Mouse (Mus musculus): ENCODE results near the gene Serpina1c.
"Not testable (repeated sequence)": the region's sequence is repeated elsewhere in the genome, so short reads cannot be mapped to it uniquely, and the experiment has no call there.

Gene Serpina1c

DNA sequence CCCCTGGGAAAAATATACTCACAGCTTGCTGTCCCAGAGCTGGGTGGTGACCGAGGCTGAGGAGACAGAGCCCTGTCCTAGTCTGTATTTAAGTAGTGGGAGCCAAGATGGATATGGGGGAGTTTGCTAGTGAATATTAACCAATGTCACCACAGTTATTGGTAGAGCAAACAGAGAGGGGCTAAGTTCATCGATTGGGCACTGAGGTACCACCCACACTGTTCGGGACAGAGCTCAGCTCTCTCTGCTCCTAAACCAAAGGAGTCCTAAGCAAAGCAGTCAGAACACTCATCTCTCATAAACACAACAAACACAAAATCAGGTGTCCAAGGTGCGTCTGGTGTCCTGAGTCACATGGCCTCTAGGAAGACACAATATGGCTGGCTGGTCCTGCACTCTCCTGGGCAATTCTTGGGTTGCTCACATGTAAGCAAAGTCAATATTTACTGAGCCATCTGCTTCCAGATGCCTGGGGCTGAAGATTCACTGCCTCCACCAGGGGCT lies at the start of gene Serpina1c:
Gene Serpina1c, minus strand, starts transcription at position 51 of the 504 bp plus-strand sequence.
- not testable (repeated sequence) for DNase-seq (ENCODE audit: low spot score in 2 of 2)

DNA sequence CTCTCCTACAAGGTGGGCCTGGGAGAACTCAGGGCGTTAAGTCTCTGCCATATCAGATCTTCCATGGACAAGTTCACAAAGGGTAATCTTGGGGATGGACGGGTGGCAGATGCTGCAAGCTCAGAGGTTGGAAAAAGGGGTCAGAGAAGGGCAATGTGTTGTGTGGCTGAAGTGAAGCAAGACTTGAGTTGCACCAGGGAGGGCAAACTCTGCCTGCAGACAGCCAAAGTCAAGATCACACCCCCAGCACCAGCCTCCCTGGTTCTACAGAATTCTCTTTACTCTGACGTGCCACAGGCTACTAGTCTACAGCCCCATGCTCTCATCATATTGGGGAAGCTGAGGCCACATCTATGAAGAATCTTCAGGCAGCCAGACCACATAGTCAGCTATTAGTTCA lies 48.3 kb upstream of the Serpina1c start:
- DNase-seq (ENCODE audit: low spot score in 2 of 2): not testable (repeated sequence)

DNA sequence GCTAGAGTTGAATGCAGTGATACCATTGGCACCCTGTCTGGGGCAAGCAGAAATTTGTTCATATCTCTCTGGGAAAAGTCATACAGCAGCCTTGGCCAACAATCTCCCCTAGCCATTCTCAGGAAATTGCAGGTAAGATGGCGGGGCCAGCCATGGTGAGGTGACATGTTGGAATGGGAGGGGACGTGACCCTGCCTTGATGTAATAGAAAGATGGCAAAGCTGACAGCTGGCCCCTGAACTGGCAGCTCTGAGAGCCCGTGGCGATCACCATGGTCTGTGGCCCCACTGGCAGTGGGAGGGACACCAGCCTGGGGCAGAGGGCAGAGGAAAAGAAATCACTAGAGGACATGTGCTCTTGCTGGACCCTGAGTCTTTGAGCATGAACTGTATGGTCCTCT lies 41.6 kb upstream of the Serpina1c start:
- no peak for DNase-seq (ENCODE audit: low spot score in 2 of 2)

DNA sequence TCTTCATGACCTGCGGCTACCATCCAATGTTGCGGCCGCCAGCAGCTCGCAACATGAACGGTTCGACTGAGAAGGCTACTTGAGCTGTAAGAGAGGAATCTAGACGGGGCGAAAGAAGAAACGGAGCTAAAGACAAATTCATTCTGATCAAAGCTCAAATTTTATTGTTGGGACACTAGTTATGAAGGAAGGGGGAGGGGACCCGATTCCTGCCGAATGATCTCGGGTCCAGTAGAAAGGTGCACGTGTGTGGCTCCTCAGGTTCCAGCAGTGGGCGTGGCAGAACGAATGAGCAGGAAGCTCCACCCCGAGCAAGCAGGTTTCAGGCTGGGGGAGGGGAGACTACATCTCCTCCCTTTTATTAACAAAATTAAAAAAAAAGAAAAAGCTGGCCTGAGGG lies 4.5 kb upstream of the Serpina1c start:
- not testable (repeated sequence) for DNase-seq (ENCODE audit: low spot score in 2 of 2)

DNA sequence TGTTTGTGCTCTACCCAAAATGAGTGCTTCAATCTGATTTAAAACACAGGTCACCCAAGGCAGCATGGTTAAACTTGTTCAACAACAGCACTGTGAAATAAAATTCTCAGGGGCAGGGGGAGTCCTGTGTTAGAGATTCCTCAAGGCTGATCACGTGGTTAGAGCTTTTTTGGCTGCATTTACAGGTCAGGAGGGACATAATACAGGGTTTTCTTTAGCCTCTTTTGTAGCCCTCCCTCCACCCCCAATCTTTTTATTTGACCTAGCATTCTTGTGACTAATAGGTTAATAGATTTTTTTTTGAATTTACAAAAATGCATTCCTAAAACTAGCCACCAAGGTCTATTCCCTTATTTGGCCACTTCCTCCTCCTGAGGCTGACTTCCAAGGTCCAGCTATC lies 3.1 kb upstream of the Serpina1c start:
- DNase-seq (ENCODE audit: low spot score in 2 of 2): not testable (repeated sequence)

DNA sequence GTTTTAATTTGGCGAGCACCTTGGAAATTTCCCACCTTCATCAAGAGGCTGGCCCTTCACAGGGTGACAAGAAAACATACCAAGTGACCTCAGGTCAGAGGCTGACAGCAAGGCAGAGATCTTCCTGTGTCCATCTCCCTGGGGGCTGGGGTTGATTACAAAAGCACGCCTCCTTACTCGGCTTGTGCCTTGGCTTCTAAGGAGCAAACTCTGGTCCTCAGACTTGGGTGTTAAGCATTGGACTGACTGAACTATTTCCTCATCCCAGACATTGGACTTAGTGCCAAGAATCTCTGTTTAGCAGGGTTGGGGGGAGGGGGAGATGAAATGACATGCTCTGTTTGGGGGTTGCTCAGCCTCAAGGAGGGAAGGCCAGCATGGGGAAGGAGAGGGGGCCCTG lies 2.8 kb downstream of the Serpina1c start:
- not testable (repeated sequence) for DNase-seq (ENCODE audit: low spot score in 2 of 2)

DNA sequence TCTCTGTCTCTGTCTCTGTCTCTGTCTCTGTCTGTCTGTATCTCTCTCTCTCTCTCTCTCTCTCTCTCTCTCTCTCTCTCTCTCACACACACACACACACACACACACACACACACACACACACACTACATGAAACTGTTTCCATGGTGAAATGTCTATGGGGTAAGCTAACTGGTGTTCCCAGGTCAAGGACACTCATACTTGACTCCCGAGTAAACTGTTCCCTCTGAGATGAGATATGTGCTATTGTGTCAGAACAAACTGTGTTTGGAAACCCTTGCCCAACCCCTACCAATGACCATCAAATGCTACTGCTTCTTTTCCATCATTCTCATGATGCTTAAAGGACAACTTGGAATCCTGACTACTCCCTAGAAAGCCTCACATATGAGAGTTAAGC lies 37.8 kb downstream of the Serpina1c start:
- not testable (repeated sequence) for DNase-seq (ENCODE audit: low spot score in 2 of 2)

DNA sequence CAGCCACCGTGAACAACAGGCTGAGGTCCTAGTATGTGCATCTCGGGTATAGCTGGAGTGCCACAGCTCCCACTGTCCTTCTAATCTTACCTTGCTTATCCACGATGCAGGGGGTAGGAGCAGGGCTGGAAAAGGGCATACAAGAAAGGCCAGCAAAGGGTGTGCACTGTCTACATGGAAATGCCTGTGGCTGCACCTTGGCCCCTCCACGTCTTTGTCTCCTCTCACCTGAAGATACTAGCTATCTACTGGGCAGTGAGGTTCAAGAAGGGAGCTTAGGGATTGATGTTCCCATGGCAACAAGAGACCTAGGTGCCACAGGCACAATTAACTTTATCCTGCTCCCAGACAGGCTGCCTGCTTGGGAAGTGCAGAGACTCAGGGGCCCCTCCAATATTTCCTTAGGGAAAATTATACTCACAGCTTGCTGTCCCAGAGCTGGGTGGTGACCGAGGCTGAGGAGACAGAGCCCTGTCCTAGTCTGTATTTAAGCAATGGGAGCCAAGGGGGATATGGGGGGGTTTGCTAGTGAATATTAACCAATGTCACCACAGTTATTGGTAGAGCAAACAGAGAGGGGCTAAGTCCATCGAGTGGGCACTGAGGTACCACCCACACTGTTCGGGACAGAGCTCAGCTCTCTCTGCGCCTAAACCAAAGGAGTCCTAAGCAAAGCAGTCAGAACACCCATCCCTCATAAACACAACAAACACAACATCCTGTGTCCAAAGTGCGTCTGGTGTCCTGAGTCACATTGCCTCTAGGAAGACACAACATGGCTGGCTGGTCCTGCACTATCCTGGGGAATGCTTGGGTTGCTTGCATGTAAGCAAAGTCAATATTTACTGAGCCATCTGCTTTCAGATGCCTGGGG lies 41.3 kb downstream of the Serpina1c start, which contains the start of gene Serpina1a:
Gene Serpina1a, minus strand, starts transcription at position 462 of the 874 bp plus-strand sequence.
- DNase-seq (ENCODE audit: low spot score in 2 of 2): not testable (repeated sequence)

DNA sequence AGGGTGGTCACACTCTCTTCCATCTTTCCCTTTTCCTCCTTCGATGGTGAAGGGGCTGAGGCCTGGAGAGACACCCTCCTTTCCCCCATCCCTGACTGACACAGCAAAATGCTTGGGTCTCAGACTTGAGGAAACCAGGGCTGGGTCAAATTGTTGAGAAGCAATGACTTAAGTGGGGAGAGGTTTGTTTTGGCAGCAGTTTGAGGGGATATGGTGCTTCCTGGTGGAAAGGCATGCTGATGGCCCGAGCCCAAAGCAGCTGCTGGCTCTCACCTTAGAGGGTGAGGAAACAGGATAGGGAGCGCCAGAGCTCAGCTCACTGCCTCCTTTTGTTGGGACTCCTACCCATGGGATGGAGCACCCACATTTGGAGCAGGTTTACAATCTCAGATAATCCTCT lies 43.7 kb downstream of the Serpina1c start:
- no peak for DNase-seq (ENCODE audit: low spot score in 2 of 2)

DNA sequence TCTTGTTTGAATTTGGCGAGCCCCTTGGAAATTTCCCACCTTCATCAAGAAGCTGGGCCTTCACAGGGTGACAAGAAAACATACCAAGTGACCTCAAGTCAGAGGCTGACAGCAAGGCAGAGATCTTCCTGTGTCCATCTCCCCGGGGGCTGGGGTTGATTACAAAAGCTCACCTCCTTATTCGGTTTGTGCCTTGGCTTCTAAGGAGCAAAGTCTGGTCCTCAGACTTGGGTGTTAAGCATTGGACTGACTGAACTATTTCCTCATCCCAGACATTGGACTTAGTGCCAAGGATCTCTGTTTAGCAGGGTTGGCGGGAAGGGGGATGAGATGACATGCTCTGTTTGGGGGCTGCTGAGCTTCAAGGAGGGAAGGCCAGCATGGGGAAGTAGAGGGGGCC lies 44.1 kb downstream of the Serpina1c start:
- DNase-seq (ENCODE audit: low spot score in 2 of 2): not testable (repeated sequence)

DNA sequence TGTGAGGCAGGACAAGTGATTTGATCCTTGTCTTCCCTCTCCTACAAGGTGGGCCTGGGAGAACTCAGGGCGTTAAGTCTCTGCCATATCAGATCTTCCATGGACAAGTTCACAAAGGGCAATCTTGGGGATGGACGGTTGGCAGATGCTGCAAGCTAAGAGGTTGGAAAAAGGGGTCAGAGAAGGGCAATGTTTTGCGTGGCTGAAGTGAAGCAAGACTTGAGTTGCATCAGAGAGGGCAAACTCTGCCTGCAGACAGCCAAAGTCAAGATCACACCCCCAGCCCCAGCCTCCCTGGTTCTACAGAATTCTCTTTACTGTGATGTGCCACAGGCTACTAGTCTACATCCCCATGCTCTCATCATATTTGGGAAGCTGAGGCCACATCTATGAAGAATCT lies 45.1 kb downstream of the Serpina1c start:
- not testable (repeated sequence) for DNase-seq (ENCODE audit: low spot score in 2 of 2)

DNA sequence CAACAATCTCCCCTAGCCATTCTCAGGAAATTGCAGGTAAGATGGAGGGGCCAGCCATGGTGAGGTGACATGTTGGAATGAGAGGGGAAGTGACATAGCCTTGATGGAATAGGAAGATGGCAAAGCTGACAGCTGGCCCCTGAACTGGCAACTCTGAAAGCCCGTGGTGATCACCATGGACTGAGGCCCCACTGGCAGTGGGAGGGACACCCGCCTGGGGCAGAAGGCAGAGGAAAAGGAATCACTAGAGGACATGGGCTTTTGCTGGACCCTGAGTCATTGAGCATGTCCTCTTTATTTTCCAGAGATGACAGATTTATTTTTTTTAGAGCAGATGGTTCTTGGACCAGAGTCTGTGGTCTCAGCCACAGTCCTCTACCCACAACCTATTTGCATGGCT lies 51.7 kb downstream of the Serpina1c start:
- DNase-seq (ENCODE audit: low spot score in 2 of 2): not testable (repeated sequence)

Measured in right cerebral cortex, postnatal 10 days (tissue).